Mouse (Mus musculus) heart, embryonic 11.5 days (tissue): ENCODE measurements around the gene Tigit. TPM values are rescaled to one million over a fixed set of nuclear protein-coding genes. Genes with fewer than 3 reads are reported as not detected.

Experiments
- ATAC-seq: fragments of 200-750 bp; cut with Nextera tagmentation; replicated peaks from 2 replicates; pipeline ENCODE4 v1.8.0; 2017; ENCODE audit warnings: moderate library complexity; ENCODE audit not compliant: insufficient number of reproducible peaks, low FRiP score, low TSS enrichment
- H3K27ac ChIP-seq: fragments of 300-500 bp; sonication (generic); 2 replicates; pipeline ENCODE4 v1.5.1; 2014; ENCODE audit warnings: mild to moderate bottlenecking, low read depth, low read length
- H3K27me3 ChIP-seq: fragments of 300-500 bp; sonication (generic); 2 replicates; pipeline ENCODE4 v1.6.1; 2014; ENCODE audit warnings: mild to moderate bottlenecking, low read length, mixed read lengths; ENCODE audit not compliant: control insufficient read depth, insufficient read depth
- H3K36me3 ChIP-seq: fragments of 300-500 bp; sonication (generic); 2 replicates; pipeline ENCODE4 v1.6.1; 2014; ENCODE audit warnings: mild to moderate bottlenecking, low read length, moderate library complexity, mixed read lengths; ENCODE audit not compliant: control insufficient read depth, insufficient read depth
- H3K4me1 ChIP-seq: fragments of 300-500 bp; sonication (generic); 2 replicates; pipeline ENCODE4 v1.6.1; 2014; ENCODE audit warnings: low read length; ENCODE audit not compliant: control insufficient read depth, insufficient read depth
- H3K4me2 ChIP-seq: fragments of 300-500 bp; sonication (generic); 2 replicates; pipeline ENCODE4 v1.6.1; 2014; ENCODE audit warnings: mild to moderate bottlenecking, moderate library complexity
- H3K4me3 ChIP-seq: fragments of 300-500 bp; sonication (generic); 2 replicates; pipeline ENCODE4 v1.5.1; 2014; ENCODE audit warnings: low read depth, low read length
- H3K9ac ChIP-seq: fragments of 300-500 bp; sonication (generic); 2 replicates; pipeline ENCODE4 v1.6.1; 2014; ENCODE audit warnings: mild to moderate bottlenecking, low read depth, low read length, moderate library complexity
- H3K9me3 ChIP-seq: fragments of 300-500 bp; sonication (generic); replicated peaks from 2 replicates; pipeline ENCODE4 v1.6.1; 2016; ENCODE audit warnings: low read length; ENCODE audit not compliant: control insufficient read depth
- WGBS: fragments of 180-500 bp; shearing (Covaris S2); extraction: QIAGEN DNeasy Blood & Tissue Kit; methylation state at CpG from one replicate; pipeline ENCODE4 v1.1.7; 2014; ENCODE audit not compliant: insufficient replicate concordance; 5-methylcytosine and 5-hydroxymethylcytosine counted together
- polyA plus RNA-seq: library from polyadenylated mRNA; unstranded; fragments of >200 nt; fragmentation: Nextera tagmentation; extraction: Ambion mirVana; gene quantifications from 2 replicates; pipeline ENCODE4 v1.2.1, GENCODE M21; 2014

Tigit gene
- polyA plus RNA-seq, 1 experiment from 2014 or later: not detected

DNA sequence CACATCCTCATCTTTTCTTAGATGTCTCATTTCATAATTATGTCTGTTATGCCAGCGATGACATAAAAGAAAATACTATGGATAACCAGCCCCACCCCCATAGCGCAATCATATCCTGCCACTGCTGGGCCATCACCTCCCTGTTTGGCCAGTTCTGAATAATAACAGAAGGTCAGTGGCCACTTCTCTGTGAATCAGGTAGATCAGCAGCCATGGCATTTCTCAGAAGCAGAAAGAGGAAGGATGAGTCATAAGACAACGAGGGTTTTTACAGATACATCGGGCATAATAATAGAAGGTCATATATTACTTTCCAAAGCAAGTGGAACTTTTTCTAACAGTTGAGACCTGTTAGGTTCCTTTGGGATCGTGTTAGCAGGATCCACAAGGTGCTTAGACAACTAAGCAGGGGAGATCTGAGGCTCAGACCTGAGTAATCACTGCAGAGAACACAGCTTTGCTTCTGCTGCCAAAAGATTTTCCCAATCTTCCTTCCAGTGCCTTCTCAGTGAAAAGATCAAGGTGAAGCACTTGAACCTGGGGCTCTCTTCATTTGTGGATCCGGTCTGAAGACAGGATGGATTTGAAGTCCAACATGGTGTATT is 8.7 kb downstream of the Tigit start:
- no peak for ATAC-seq
- H3K4me2 ChIP-seq: no peak overlapping the region
- H3K4me3 ChIP-seq: no peak overlapping the region
- H3K9ac ChIP-seq: no peak overlapping the region
- H3K36me3 ChIP-seq: no peaks in the 10 kb centered on the region
- no peaks in the 10 kb centered on the region for H3K27me3 ChIP-seq
- no peak overlapping the region for H3K27ac ChIP-seq
- no peaks in the 10 kb centered on the region for H3K4me1 ChIP-seq
- H3K9me3 ChIP-seq: no peaks in the 10 kb centered on the region
- 79% methylated on average over 6 of the region's 6 CpGs for WGBS

DNA sequence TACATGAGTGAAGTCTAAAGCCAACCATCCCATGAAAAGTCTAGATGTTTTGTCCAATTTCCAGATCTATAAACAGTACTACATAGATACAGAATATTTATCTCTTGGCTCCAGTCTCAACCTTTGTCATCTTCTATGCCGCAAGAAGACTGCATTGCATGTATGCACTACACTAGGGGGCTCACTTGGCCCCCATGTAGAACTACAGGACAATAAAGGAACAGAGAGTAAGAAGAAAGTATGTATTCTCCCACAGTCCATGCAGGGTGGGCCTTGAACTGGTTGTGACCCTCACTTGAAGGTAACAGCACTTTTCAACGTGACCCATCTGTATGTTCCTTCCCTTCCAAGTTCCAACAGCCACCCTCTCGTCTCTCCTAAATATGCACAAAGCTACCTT is 9.7 kb downstream of the Tigit start:
- Histone ChIP-seq H3K9ac (no peak overlapping the region), H3K4me2 (no peak overlapping the region), H3K9me3 (no peaks in the 10 kb centered on the region), H3K27ac (no peak overlapping the region), H3K27me3 (no peaks in the 10 kb centered on the region), H3K36me3 (no peaks in the 10 kb centered on the region), H3K4me3 (no peak overlapping the region), H3K4me1 (no peaks in the 10 kb centered on the region)
- WGBS: 82% methylated on average over 3 of the region's 3 CpGs
- ATAC-seq: no peak

- Histone ChIP-seq H3K4me3 (no peak overlapping the region), H3K4me1 (no peaks in the 10 kb centered on the region), H3K9me3 (no peaks in the 10 kb centered on the region), H3K27ac (no peak overlapping the region), H3K36me3 (no peaks in the 10 kb centered on the region), H3K4me2 (no peak overlapping the region), H3K27me3 (no peaks in the 10 kb centered on the region), H3K9ac (no peak overlapping the region)
- no peak for ATAC-seq
- 76% methylated on average over 2 of the region's 2 CpGs for WGBS
These were observed 10.7 kb downstream of the Tigit start for GRCm38 (mm10) chr16:43653288-43653687.

DNA sequence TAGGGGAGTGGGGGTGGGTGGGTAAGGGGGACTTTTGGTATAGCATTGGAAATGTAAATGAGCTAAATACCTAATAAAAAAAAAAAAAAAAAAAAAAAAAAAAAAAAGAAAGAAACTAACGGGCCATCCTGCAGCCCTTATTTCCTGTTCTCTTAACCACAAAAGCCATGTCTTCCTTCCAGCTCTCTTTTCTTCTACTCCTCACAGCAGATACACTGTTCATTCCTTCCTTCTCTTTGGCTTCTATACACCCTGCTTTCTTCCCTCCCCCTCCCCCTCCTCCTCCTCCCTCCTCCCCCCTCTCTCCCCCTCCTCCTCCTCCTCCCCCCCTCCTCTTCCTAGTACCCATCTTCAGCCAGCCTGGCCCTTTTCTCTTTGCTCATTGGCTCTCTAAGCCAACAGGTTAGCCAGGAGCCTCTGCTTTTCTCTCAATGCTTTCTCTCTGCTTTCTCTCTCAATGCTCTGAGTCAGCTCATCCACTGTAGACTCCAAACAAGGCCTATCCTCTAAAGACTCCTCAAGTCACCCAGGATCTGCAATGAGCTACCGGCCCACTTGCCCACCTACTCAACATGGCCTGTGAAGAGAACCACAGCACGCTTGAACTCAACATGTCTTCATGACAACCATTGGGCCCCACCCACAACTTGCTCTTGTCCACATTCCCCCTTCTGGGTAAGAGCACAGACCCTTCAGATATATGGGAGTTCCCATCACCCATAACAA is 13.4 kb downstream of the Tigit start:
- no peak overlapping the region for H3K27ac ChIP-seq
- no peaks in the 10 kb centered on the region for H3K4me1 ChIP-seq
- no peak overlapping the region for H3K9ac ChIP-seq
- H3K4me2 ChIP-seq: no peak overlapping the region
- no peak overlapping the region for H3K4me3 ChIP-seq
- no peaks in the 10 kb centered on the region for H3K9me3 ChIP-seq
- ATAC-seq: no peak
- no peaks in the 10 kb centered on the region for H3K27me3 ChIP-seq
- 81% methylated on average over 3 of the region's 3 CpGs for WGBS
- H3K36me3 ChIP-seq: no peaks in the 10 kb centered on the region

DNA sequence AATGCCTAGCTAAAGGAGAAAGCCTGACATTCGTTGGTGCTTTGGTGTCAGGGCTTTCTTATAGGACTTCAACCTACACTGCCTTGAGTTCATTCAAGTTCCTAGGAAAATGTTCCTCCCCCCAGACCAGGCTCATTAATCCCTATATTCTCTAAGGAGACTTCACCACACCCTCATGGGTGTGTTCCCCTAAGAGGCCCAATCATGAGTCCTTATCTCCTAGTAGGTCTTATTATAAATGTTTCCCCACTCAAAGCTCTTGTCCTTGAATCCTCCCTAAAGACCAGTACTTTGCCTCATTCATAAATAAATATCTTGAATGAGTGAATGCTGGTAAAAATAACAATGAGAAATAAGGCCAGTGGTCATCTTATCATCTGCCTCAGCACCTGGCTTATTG is 16.3 kb downstream of the Tigit start:
- Histone ChIP-seq H3K9ac (no peak overlapping the region), H3K4me3 (no peak overlapping the region)

DNA sequence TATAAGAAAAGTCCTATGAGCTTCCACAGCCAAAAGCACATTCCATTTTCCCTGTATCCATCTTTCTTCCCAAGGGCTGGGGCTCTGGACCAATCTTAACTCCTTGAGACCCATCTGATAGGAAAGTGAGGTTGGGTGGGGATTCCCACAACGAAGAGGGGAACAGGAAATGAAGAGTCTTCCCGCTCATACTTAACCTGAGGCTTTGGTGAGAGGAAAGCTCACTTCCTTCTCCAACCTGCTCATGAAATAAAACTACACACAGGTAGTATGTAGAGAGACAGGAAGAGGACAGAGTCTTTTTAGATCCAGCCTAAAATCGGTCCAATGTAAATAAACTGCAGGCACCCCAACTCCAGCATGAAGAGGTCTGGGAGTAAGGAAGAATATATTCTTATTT is 17.0 kb downstream of the Tigit start:
- no peak overlapping the region for H3K9ac ChIP-seq
- no peak overlapping the region for H3K27ac ChIP-seq
- ATAC-seq: no peak
- H3K36me3 ChIP-seq: no peaks in the 10 kb centered on the region
- H3K4me2 ChIP-seq: no peak overlapping the region
- H3K27me3 ChIP-seq: no peaks in the 10 kb centered on the region
- 78% methylated on average over 3 of the region's 3 CpGs for WGBS
- H3K4me1 ChIP-seq: no peaks in the 10 kb centered on the region
- no peaks in the 10 kb centered on the region for H3K9me3 ChIP-seq
- no peak overlapping the region for H3K4me3 ChIP-seq

More for the DNA sequence above, 16.3 kb downstream of the Tigit start:
- no peaks in the 10 kb centered on the region for H3K27me3 ChIP-seq
- ATAC-seq: no peak
- no peaks in the 10 kb centered on the region for H3K9me3 ChIP-seq
- H3K36me3 ChIP-seq: no peaks in the 10 kb centered on the region
- no peak overlapping the region for H3K27ac ChIP-seq
- WGBS: 81% methylated on average over 1 of the region's 1 CpGs
- no peaks in the 10 kb centered on the region for H3K4me1 ChIP-seq
- no peak overlapping the region for H3K4me2 ChIP-seq

GRCm38 (mm10) chr16:43645879-43646278 is 18.1 kb downstream of the Tigit start:
- Histone ChIP-seq H3K9ac (no peak overlapping the region), H3K27me3 (no peaks in the 10 kb centered on the region), H3K4me1 (no peaks in the 10 kb centered on the region), H3K9me3 (no peaks in the 10 kb centered on the region), H3K4me2 (no peak overlapping the region), H3K27ac (no peak overlapping the region), H3K4me3 (no peak overlapping the region), H3K36me3 (no peaks in the 10 kb centered on the region)
- 22% methylated on average over 4 of the region's 4 CpGs for WGBS
- ATAC-seq: no peak

GRCm38 (mm10) chr16:43641230-43641629 is 22.7 kb downstream of the Tigit start:
- WGBS: 65% methylated on average over 8 of the region's 8 CpGs
- H3K4me3 ChIP-seq: no peak overlapping the region
- no peaks in the 10 kb centered on the region for H3K27me3 ChIP-seq
- H3K9me3 ChIP-seq: no peaks in the 10 kb centered on the region
- no peak overlapping the region for H3K27ac ChIP-seq
- no peak for ATAC-seq
- H3K4me1 ChIP-seq: peaks cover 4% of the 10 kb centered on the region; the same call in 1 of the 2 replicates
- H3K4me2 ChIP-seq: no peak overlapping the region
- H3K36me3 ChIP-seq: no peaks in the 10 kb centered on the region
- no peak overlapping the region for H3K9ac ChIP-seq
